Mouse (Mus musculus) megakaryocyte, embryonic 14.5 days (primary cell): Measurements from ENCODE around the gene Faf2.

ENCODE experiments used
- FLI1 ChIP-seq: IDR thresholded peaks from 2 replicates; pipeline ENCODE4 v1.6.1; 2012; ENCODE audit warnings: low read length, inconsistent platforms, mixed read lengths
- GATA1 ChIP-seq: IDR thresholded peaks from 3 replicates; pipeline ENCODE4 v1.6.1; 2012; ENCODE audit warnings: mixed read lengths, low read length, inconsistent platforms, borderline replicate concordance

- TF ChIP-seq GATA1 (no peak), FLI1 (no peak)
Measured at GRCm38 (mm10) chr13:54602639-54603111, 18.9 kb upstream of the Faf2 start.
